9 mouse cellular contexts compared by ENCODE assay signal in the genomic region with DNA sequence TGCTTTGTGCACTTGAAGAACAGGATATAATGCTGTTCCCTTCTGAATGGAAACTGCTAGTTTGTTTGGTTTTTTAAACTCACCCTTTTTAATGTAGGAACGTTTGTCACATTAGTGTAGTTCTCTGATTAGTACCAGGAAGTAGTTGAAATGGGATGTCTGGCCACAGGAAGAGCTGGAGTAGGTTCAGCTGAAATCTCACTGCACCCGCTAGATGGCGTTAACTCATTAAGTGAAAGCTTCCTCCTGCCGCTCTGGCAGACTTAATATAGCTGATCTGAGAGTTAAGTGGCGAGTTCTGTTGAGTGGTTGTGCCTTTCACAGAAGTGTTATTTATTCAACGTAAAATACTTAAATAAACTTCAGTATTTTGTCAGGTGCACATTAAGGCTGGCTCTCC.
DNase-seq lines count a peak whose midpoint lies in the region; ATAC-seq and TF ChIP-seq lines count a peak whose summit lies in the region.
"Had no signal": no experiment of that assay in that cellular context is flagged by ENCODE, and none has a peak within 500 bp of the region (broad histone marks: within the 10 kb centered on the region; RNA-seq: fewer than 3 reads in every experiment).

No protein-coding gene starts in this region.

- WGBS in embryonic facial prominence, embryonic 14.5 days = 7% methylated on average over 6 of the region's 6 CpGs

- H3K27me3 ChIP-seq in G1E (ENCODE audit: insufficient read depth, low read length) = no peaks in the 10 kb centered on the region
- H3K27me3 ChIP-seq in embryonic facial prominence, embryonic 14.5 days (replicated peaks; ENCODE audit: control insufficient read depth, insufficient read depth, low read length) = no peaks in the 10 kb centered on the region
- H3K27me3 ChIP-seq: neural tube, embryonic 13.5 days had no signal

- no peak overlapping the region for H3K9ac ChIP-seq in embryonic facial prominence, embryonic 14.5 days (ENCODE audit: low read depth, low read length)
- H3K9ac ChIP-seq: neural tube, embryonic 13.5 days had no signal

- no peak overlapping the region for H3K4me3 ChIP-seq in G1E (ENCODE audit: low read depth, low read length)
- no peak overlapping the region for H3K4me3 ChIP-seq in embryonic facial prominence, embryonic 14.5 days (ENCODE audit: low read depth, low read length)
- H3K4me3 ChIP-seq: neural tube, embryonic 13.5 days had no signal

- H3K9me3 ChIP-seq in G1E (replicated peaks) = no peaks in the 10 kb centered on the region
- no peaks in the 10 kb centered on the region for H3K9me3 ChIP-seq in embryonic facial prominence, embryonic 14.5 days (ENCODE audit: control insufficient read depth, low read length)
- H3K9me3 ChIP-seq: neural tube, embryonic 13.5 days had no signal

- DNase-seq in G1E (ENCODE audit: low spot score) = peak; percentile 65
- peak; percentile 82 to 87 for DNase-seq in adrenal gland, postnatal 36 days
- peak; percentile 91 for DNase-seq in embryonic facial prominence, embryonic 14.5 days (ENCODE audit: low spot score)
- peak; percentile 80 to 88 for DNase-seq in heart, postnatal 14 days
- peak; percentile 86 for DNase-seq in layer of hippocampus, adult 9-11 months
- peak; percentile 69 to 83 for DNase-seq in lung, postnatal 4 days
- DNase-seq in right cerebral cortex, postnatal 36 days (ENCODE audit: low spot score in 2 of 2) = peak; percentile 68 to 69

- no peak for ATAC-seq in G1E (ENCODE audit: extremely low read depth, insufficient number of reproducible peaks, low FRiP score, poor library complexity, severe bottlenecking)
- peak; percentile 50; the same call in 1 of the 2 replicates for ATAC-seq in embryonic facial prominence, embryonic 14.5 days (ENCODE audit: low read depth)
- no peak for ATAC-seq in erythroid progenitor cell, adult 5-6 weeks (replicated peaks; ENCODE audit: low FRiP score, poor library complexity, severe bottlenecking)

- no peak overlapping the region for H3K4me2 ChIP-seq in embryonic facial prominence, embryonic 14.5 days (ENCODE audit: low read depth, low read length)
- H3K4me2 ChIP-seq: neural tube, embryonic 13.5 days had no signal

- no peaks in the 10 kb centered on the region for H3K4me1 ChIP-seq in G1E (ENCODE audit: insufficient read depth, low read depth, low read length)
- no peaks in the 10 kb centered on the region for H3K4me1 ChIP-seq in embryonic facial prominence, embryonic 14.5 days (ENCODE audit: control insufficient read depth, insufficient read depth, low read length)
- H3K4me1 ChIP-seq: neural tube, embryonic 13.5 days had no signal

- H3K27ac ChIP-seq in embryonic facial prominence, embryonic 14.5 days (replicated peaks; ENCODE audit: low read depth, low read length) = no peak overlapping the region
- H3K27ac ChIP-seq: neural tube, embryonic 13.5 days had no signal

- peaks cover 2% of the 10 kb centered on the region for H3K36me3 ChIP-seq in G1E (replicated peaks)
- no peaks in the 10 kb centered on the region for H3K36me3 ChIP-seq in embryonic facial prominence, embryonic 14.5 days (ENCODE audit: control insufficient read depth, insufficient read depth, low read length)
- H3K36me3 ChIP-seq: neural tube, embryonic 13.5 days had no signal

- intact Hi-C loops in heart, postnatal 14 days (cut with DNase I) = loop anchor here (2.0 kb wide), 2 partner anchors 36 to 142 kb away; no protein-coding TSS in a partner anchor

- peak; percentile 56; the same call in 1 of the 2 replicates for TF ChIP-seq CTCF in G1E (IDR thresholded peaks at IDR 0.05; ENCODE audit: low read depth, low read length)
